Mouse (Mus musculus): ENCODE results near the gene Gtf2ird2. TPM values are rescaled to one million over a fixed set of nuclear protein-coding genes. Genes with fewer than 3 reads are reported as not detected.

Gtf2ird2 gene
- polyA plus RNA-seq, 1 experiment from 2014 or later = 6.9 TPM

- ATAC-seq (replicated peaks; ENCODE audit: low FRiP score, low read depth) = no peak
- 96% methylated on average over 8 of the region's 8 CpGs for WGBS
- H3K36me3 ChIP-seq (ENCODE audit: insufficient read depth, low read length) = peaks cover 19% of the 10 kb centered on the region; the same call in 1 of the 2 replicates
Observed at GRCm38 (mm10) chr5:134144986-134145385, 38.8 kb upstream of the Gtf2ird2 start.

GRCm38 (mm10) chr5:134147194-134147753, 36.5 kb upstream of the Gtf2ird2 start:
- ATAC-seq (replicated peaks; ENCODE audit: low FRiP score, low read depth) (no peak), DNase-seq (ENCODE audit: low spot score) (no peak)
- H3K9ac ChIP-seq (ENCODE audit: low read depth, low read length) = no peak overlapping the region
- H3K4me3 ChIP-seq (replicated peaks; ENCODE audit: low read depth, low read length) = no peak overlapping the region
- H3K9me3 ChIP-seq (replicated peaks; ENCODE audit: low read length) = no peaks in the 10 kb centered on the region
- H3K27ac ChIP-seq = no peak overlapping the region
- no peak for TF ChIP-seq CTCF (IDR thresholded peaks at IDR 0.05; ENCODE audit: low read depth)
- no peaks in the 10 kb centered on the region for H3K27me3 ChIP-seq (ENCODE audit: insufficient read depth, low read length)
- WGBS = 84% methylated on average over 10 of the region's 10 CpGs
- 0 out of 2 replicates have a peak, but pooled peaks cover 3% of the 10 kb centered on the region for H3K4me1 ChIP-seq (replicated peaks; ENCODE audit: insufficient read depth, low read length)
- peaks cover 25% of the 10 kb centered on the region for H3K36me3 ChIP-seq (ENCODE audit: insufficient read depth, low read length)
- no peak overlapping the region for H3K4me2 ChIP-seq (ENCODE audit: low read length)

More at GRCm38 (mm10) chr5:134144986-134145385, 38.8 kb upstream of the Gtf2ird2 start:
- Histone ChIP-seq H3K27ac (no peak overlapping the region), H3K9ac (ENCODE audit: low read depth, low read length) (no peak overlapping the region), H3K27me3 (ENCODE audit: insufficient read depth, low read length) (no peaks in the 10 kb centered on the region), H3K4me2 (ENCODE audit: low read length) (no peak overlapping the region), H3K4me3 (replicated peaks; ENCODE audit: low read depth, low read length) (no peak overlapping the region), H3K9me3 (replicated peaks; ENCODE audit: low read length) (no peaks in the 10 kb centered on the region), H3K4me1 (replicated peaks; ENCODE audit: insufficient read depth, low read length) (0 out of 2 replicates have a peak, but pooled peaks cover 3% of the 10 kb centered on the region)
- peak; percentile 3; the same call in 1 of the 2 replicates for TF ChIP-seq CTCF (IDR thresholded peaks at IDR 0.05; ENCODE audit: low read depth)
- no peak for DNase-seq (ENCODE audit: low spot score)

GRCm38 (mm10) chr5:134148153-134148552, 35.7 kb upstream of the Gtf2ird2 start:
- 0 out of 2 replicates have a peak overlapping the region, but pooled peaks have one; percentile 31 for H3K27ac ChIP-seq
- no peaks in the 10 kb centered on the region for H3K27me3 ChIP-seq (ENCODE audit: insufficient read depth, low read length)
- H3K9me3 ChIP-seq (replicated peaks; ENCODE audit: low read length) = no peaks in the 10 kb centered on the region
- no peak overlapping the region for H3K4me2 ChIP-seq (ENCODE audit: low read length)
- DNase-seq (ENCODE audit: low spot score) (no peak), ATAC-seq (replicated peaks; ENCODE audit: low FRiP score, low read depth) (no peak)
- peaks cover 25% of the 10 kb centered on the region for H3K36me3 ChIP-seq (ENCODE audit: insufficient read depth, low read length)
- no peak for TF ChIP-seq CTCF (IDR thresholded peaks at IDR 0.05; ENCODE audit: low read depth)
- WGBS = 78% methylated on average over 4 of the region's 4 CpGs
- 0 out of 2 replicates have a peak, but pooled peaks cover 3% of the 10 kb centered on the region for H3K4me1 ChIP-seq (replicated peaks; ENCODE audit: insufficient read depth, low read length)
- no peak overlapping the region for H3K4me3 ChIP-seq (replicated peaks; ENCODE audit: low read depth, low read length)
- H3K9ac ChIP-seq (ENCODE audit: low read depth, low read length) = no peak overlapping the region

- Histone ChIP-seq H3K4me1 (replicated peaks; ENCODE audit: insufficient read depth, low read length) (0 out of 2 replicates have a peak, but pooled peaks cover 3% of the 10 kb centered on the region), H3K4me3 (replicated peaks; ENCODE audit: low read depth, low read length) (no peak overlapping the region), H3K36me3 (ENCODE audit: insufficient read depth, low read length) (peaks cover 46% of the 10 kb centered on the region), H3K27ac (no peak overlapping the region), H3K27me3 (ENCODE audit: insufficient read depth, low read length) (no peaks in the 10 kb centered on the region), H3K9ac (ENCODE audit: low read depth, low read length) (no peak overlapping the region), H3K4me2 (ENCODE audit: low read length) (no peak overlapping the region), H3K9me3 (replicated peaks; ENCODE audit: low read length) (no peaks in the 10 kb centered on the region)
- WGBS = 84% methylated on average over 11 of the region's 11 CpGs
- no peak for TF ChIP-seq CTCF (IDR thresholded peaks at IDR 0.05; ENCODE audit: low read depth)
- no peak for DNase-seq (ENCODE audit: low spot score)
- ATAC-seq (replicated peaks; ENCODE audit: low FRiP score, low read depth) = no peak
Observed at GRCm38 (mm10) chr5:134151895-134152294, 31.9 kb upstream of the Gtf2ird2 start.

GRCm38 (mm10) chr5:134155916-134156466, 27.8 kb upstream of the Gtf2ird2 start:
- DNase-seq (ENCODE audit: low spot score) (no peak), ATAC-seq (replicated peaks; ENCODE audit: low FRiP score, low read depth) (no peak; the same call in 1 of the 2 replicates)
- no peak overlapping the region for H3K27ac ChIP-seq
- no peak overlapping the region for H3K9ac ChIP-seq (ENCODE audit: low read depth, low read length)
- no peaks in the 10 kb centered on the region for H3K27me3 ChIP-seq (ENCODE audit: insufficient read depth, low read length)
- H3K4me3 ChIP-seq (replicated peaks; ENCODE audit: low read depth, low read length) = no peak overlapping the region
- H3K9me3 ChIP-seq (replicated peaks; ENCODE audit: low read length) = no peaks in the 10 kb centered on the region
- WGBS = 88% methylated on average over 7 of the region's 7 CpGs
- H3K4me1 ChIP-seq (replicated peaks; ENCODE audit: insufficient read depth, low read length) = no peaks in the 10 kb centered on the region
- TF ChIP-seq CTCF (IDR thresholded peaks at IDR 0.05; ENCODE audit: low read depth) = no peak
- no peak overlapping the region for H3K4me2 ChIP-seq (ENCODE audit: low read length)
- H3K36me3 ChIP-seq (ENCODE audit: insufficient read depth, low read length) = peaks cover 47% of the 10 kb centered on the region

- TF ChIP-seq CTCF (IDR thresholded peaks at IDR 0.05; ENCODE audit: low read depth) = no peak
- ATAC-seq (replicated peaks; ENCODE audit: low FRiP score, low read depth) (peak; percentile 52), DNase-seq (ENCODE audit: low spot score) (no peak)
- Histone ChIP-seq H3K9me3 (replicated peaks; ENCODE audit: low read length) (no peaks in the 10 kb centered on the region), H3K4me2 (ENCODE audit: low read length) (no peak overlapping the region), H3K27me3 (ENCODE audit: insufficient read depth, low read length) (no peaks in the 10 kb centered on the region), H3K27ac (0 out of 2 replicates have a peak overlapping the region, but pooled peaks have one; percentile 1), H3K9ac (ENCODE audit: low read depth, low read length) (no peak overlapping the region), H3K4me1 (replicated peaks; ENCODE audit: insufficient read depth, low read length) (no peaks in the 10 kb centered on the region), H3K36me3 (ENCODE audit: insufficient read depth, low read length) (peaks cover 30% of the 10 kb centered on the region; the same call in 1 of the 2 replicates), H3K4me3 (replicated peaks; ENCODE audit: low read depth, low read length) (no peak overlapping the region)
- 44% methylated on average over 5 of the region's 5 CpGs for WGBS
Observed at GRCm38 (mm10) chr5:134164688-134165087, 19.1 kb upstream of the Gtf2ird2 start.
